In the genomic region with DNA sequence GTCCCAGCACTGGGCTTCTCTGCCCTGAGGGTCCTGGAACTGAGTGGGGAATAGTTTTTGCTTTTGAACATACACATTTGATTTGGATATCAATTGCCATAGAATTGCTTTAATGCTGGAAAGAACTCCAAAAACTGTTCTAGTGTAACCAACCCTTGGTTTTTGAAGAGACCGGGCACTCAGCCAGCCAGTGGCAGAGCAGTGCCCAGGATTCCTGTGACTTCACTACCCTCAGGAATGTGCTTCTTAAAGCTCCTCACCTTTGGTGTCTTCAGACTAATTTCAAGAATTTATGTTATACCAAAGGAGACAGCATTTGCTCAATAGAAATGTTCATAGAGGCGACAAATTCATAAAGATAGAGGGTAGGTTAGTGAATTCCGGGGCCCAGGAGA, we compare ENCODE assay signal across 8 mouse cellular contexts. TPM values are rescaled to one million over a fixed set of nuclear protein-coding genes. Genes with fewer than 3 reads are reported as not detected.
DNase-seq lines count a peak whose midpoint lies in the region; ATAC-seq and TF ChIP-seq lines count a peak whose summit lies in the region.

No protein-coding gene starts in this region.

- H3K4me2 ChIP-seq in limb, embryonic 14.5 days (replicated peaks; ENCODE audit: low read depth, low read length, severe bottlenecking), result no peak overlapping the region
- H3K4me2 ChIP-seq in stomach, postnatal 0 days (replicated peaks; ENCODE audit: low read depth), result peak overlapping the region; percentile 47

- no peaks in the 10 kb centered on the region for H3K27me3 ChIP-seq in ES-Bruce4 (ENCODE audit: control insufficient read depth, insufficient read depth, low read length, poor library complexity, severe bottlenecking)
- H3K27me3 ChIP-seq in limb, embryonic 14.5 days (ENCODE audit: control insufficient read depth, insufficient read depth, low read length), result no peaks in the 10 kb centered on the region
- no peaks in the 10 kb centered on the region for H3K27me3 ChIP-seq in stomach, postnatal 0 days (ENCODE audit: control insufficient read depth, insufficient read depth, low read length)

- peak; percentile 54 to 57 for DNase-seq in cerebellum, postnatal 10 days
- DNase-seq in cerebellum, adult 9-10 months, result no peak
- peak; percentile 31 to 48 for DNase-seq in heart, postnatal 14 days
- no peak for DNase-seq in limb, embryonic 14.5 days (ENCODE audit: low spot score)
- no peak for DNase-seq in stomach, postnatal 0 days (ENCODE audit: low spot score)
- DNase-seq in right cerebral cortex, adult 2 months (ENCODE audit: low spot score in 2 of 2), result no peak
- DNase-seq in embryo, embryonic 10.5 days (ENCODE audit: low spot score), result no peak

- no peak for TF ChIP-seq EP300 in ES-Bruce4 (IDR thresholded peaks at IDR 0.05; ENCODE audit: insufficient read depth, low read depth, low read length)
- TF ChIP-seq EP300 in stomach, postnatal 0 days (optimal IDR thresholded peaks at IDR 0.05), result no peak

- H3K36me3 ChIP-seq in ES-Bruce4 (ENCODE audit: control insufficient read depth, insufficient read depth, low read length, poor library complexity, severe bottlenecking), result no peaks in the 10 kb centered on the region
- H3K36me3 ChIP-seq in limb, embryonic 14.5 days (ENCODE audit: control insufficient read depth, insufficient read depth, low read length), result peaks cover 7% of the 10 kb centered on the region
- H3K36me3 ChIP-seq in stomach, postnatal 0 days (ENCODE audit: control insufficient read depth, insufficient read depth, low read length), result no peaks in the 10 kb centered on the region

- H3K4me3 ChIP-seq in ES-Bruce4 (ENCODE audit: low read depth, low read length), result no peak overlapping the region
- no peak overlapping the region for H3K4me3 ChIP-seq in limb, embryonic 14.5 days (replicated peaks; ENCODE audit: low read length)
- no peak overlapping the region for H3K4me3 ChIP-seq in stomach, postnatal 0 days (ENCODE audit: low read depth, low read length)

- peak overlapping the region; percentile 54 for H3K9ac ChIP-seq in ES-Bruce4 (ENCODE audit: low read depth, poor library complexity, severe bottlenecking)
- no peak overlapping the region for H3K9ac ChIP-seq in limb, embryonic 14.5 days (ENCODE audit: low read depth, low read length, severe bottlenecking)
- H3K9ac ChIP-seq in stomach, postnatal 0 days (ENCODE audit: low read length), result no peak overlapping the region

- no peak for TF ChIP-seq CTCF in ES-Bruce4 (IDR thresholded peaks at IDR 0.05; ENCODE audit: low read depth, low read length)
- no peak for TF ChIP-seq CTCF in stomach, postnatal 0 days (IDR thresholded peaks at IDR 0.05; ENCODE audit: low read depth)

- peak overlapping the region; percentile 30; the same call in 1 of the 2 replicates for H3K27ac ChIP-seq in ES-Bruce4 (ENCODE audit: insufficient read depth, low read length)
- H3K27ac ChIP-seq in limb, embryonic 14.5 days (replicated peaks; ENCODE audit: low read depth, low read length), result peak overlapping the region; percentile 81
- H3K27ac ChIP-seq in stomach, postnatal 0 days (replicated peaks), result peak overlapping the region; percentile 97

- ATAC-seq in limb, embryonic 14.5 days (ENCODE audit: low FRiP score, low read depth), result no peak
- ATAC-seq in stomach, postnatal 0 days (ENCODE audit: low FRiP score, low TSS enrichment), result no peak

- H3K9me3 ChIP-seq in ES-Bruce4 (replicated peaks; ENCODE audit: control insufficient read depth, insufficient read depth, low read length, poor library complexity, severe bottlenecking), result no peaks in the 10 kb centered on the region
- no peaks in the 10 kb centered on the region for H3K9me3 ChIP-seq in limb, embryonic 14.5 days (ENCODE audit: control insufficient read depth, low read length)
- no peaks in the 10 kb centered on the region for H3K9me3 ChIP-seq in stomach, postnatal 0 days (ENCODE audit: control insufficient read depth, low read length)

- intact Hi-C loops in heart, postnatal 14 days (cut with DNase I), result loop anchor here (10.0 kb wide), 1 partner anchor 186 kb away; a partner anchor contains a TSS

- peaks cover 7% of the 10 kb centered on the region for H3K4me1 ChIP-seq in ES-Bruce4 (ENCODE audit: control insufficient read depth, insufficient read depth, low read length)
- H3K4me1 ChIP-seq in limb, embryonic 14.5 days (ENCODE audit: control insufficient read depth, insufficient read depth, low read length), result peaks cover 56% of the 10 kb centered on the region
- H3K4me1 ChIP-seq in stomach, postnatal 0 days (replicated peaks; ENCODE audit: control insufficient read depth, insufficient read depth), result peaks cover 25% of the 10 kb centered on the region

- 70% methylated on average over 3 of the region's 3 CpGs for WGBS in limb, embryonic 14.5 days
- WGBS in stomach, postnatal 0 days, result 51% methylated on average over 3 of the region's 3 CpGs

- no peak for TF ChIP-seq POLR2A in ES-Bruce4 (IDR thresholded peaks at IDR 0.05; ENCODE audit: insufficient read depth, low read length)
- no peak for TF ChIP-seq POLR2A in limb, embryonic 14.5 days (IDR thresholded peaks at IDR 0.05; ENCODE audit: borderline replicate concordance, extremely low read depth, insufficient read depth, insufficient read length)

RNA-seq across cellular contexts. Expression of a gene that starts 33.1 kb away (rescaled TPM):
- 30.3 and 30.7 TPM in 2 replicates for polyA plus RNA-seq in ES-Bruce4 (2011; ENCODE audit: insufficient read depth, insufficient read length, low read depth, missing spikeins)
- 10 to 100 TPM; 25.4 to 25.6 TPM for total RNA-seq in heart, postnatal 14 days (2021)
- 34.8 and 34.9 TPM in 2 replicates for polyA plus RNA-seq in limb, embryonic 14.5 days (2012; rRNA removed)
- polyA plus RNA-seq in limb, embryonic 14.5 days (2014; fragmentation: Nextera tagmentation; extraction: Ambion mirVana), result 11.3 and 16.2 TPM in 2 replicates
- polyA plus RNA-seq in stomach, postnatal 0 days (2015; fragmentation: Nextera tagmentation; extraction: Ambion mirVana), result 3.1 and 5.1 TPM in 2 replicates

RNA-seq across cellular contexts. Expression of a gene that starts 37.9 kb away (rescaled TPM):
- polyA plus RNA-seq in ES-Bruce4 (2011; ENCODE audit: insufficient read depth, insufficient read length, low read depth, missing spikeins), result 0.68 and 0.82 TPM in 2 replicates
- total RNA-seq in heart, postnatal 14 days (2021), result not detected
- 0.05 and 0.23 TPM in 2 replicates for polyA plus RNA-seq in limb, embryonic 14.5 days (2012; rRNA removed)
- polyA plus RNA-seq in limb, embryonic 14.5 days (2014; fragmentation: Nextera tagmentation; extraction: Ambion mirVana), result 0.15 TPM in 1 of 2 replicates, not detected in the other
- polyA plus RNA-seq in stomach, postnatal 0 days (2015; fragmentation: Nextera tagmentation; extraction: Ambion mirVana), result 0.08 TPM in 1 of 2 replicates, not detected in the other

Comparison
In these comparisons a context has a peak if more than half of its experiments do, and no peak if none do; other contexts are left out.
1. DNase-seq: peak in cerebellum, postnatal 10 days (2 of 2) and heart, postnatal 14 days (2 of 2); none in cerebellum, adult 9-10 months (single experiment), limb, embryonic 14.5 days (single experiment), stomach, postnatal 0 days (single experiment), right cerebral cortex, adult 2 months (0 of 2) and embryo, embryonic 10.5 days (single experiment).
2. H3K27ac ChIP-seq: peak in every context shown above with its lines; median percentile 97 in stomach, postnatal 0 days; 81 in limb, embryonic 14.5 days; 30 in ES-Bruce4.